Comparison of ENCODE assay signal across 8 mouse cellular contexts in genomic region chr3:79202275-79203153, GRCm38 (mm10).
DNase-seq lines count a peak whose midpoint lies in the region; ATAC-seq lines count a peak whose summit lies in the region.

No protein-coding gene starts in this region.

- 45% methylated on average over 11 of the region's 11 CpGs for WGBS in forebrain, embryonic 14.5 days
- 34% methylated on average over 11 of the region's 11 CpGs for WGBS in lung, embryonic 15.5 days

- peak; percentile 76 for DNase-seq in MEL-GATA-1-ER (ENCODE audit: extremely low read depth, low read depth)
- DNase-seq in c-Kit-positive CD71-positive TER-119-positive erythroid progenitor cells, embryonic 14.5 days (ENCODE audit: low spot score) = peak; percentile 44
- DNase-seq in forebrain, embryonic 14.5 days (ENCODE audit: low spot score) = peak; percentile 89
- peak; percentile 84 for DNase-seq in heart, postnatal 4 days
- peak; percentile 62 to 92 for DNase-seq in layer of hippocampus, adult 18-20 months (ENCODE audit: low spot score in 2 of 2)
- peak; percentile 40 for DNase-seq in ovary, postnatal 36 days (ENCODE audit: low spot score)

- no peaks in the 10 kb centered on the region for H3K27me3 ChIP-seq in forebrain, embryonic 14.5 days (replicated peaks; ENCODE audit: control insufficient read depth, insufficient read depth, low read length)
- H3K27me3 ChIP-seq in lung, embryonic 15.5 days = no peaks in the 10 kb centered on the region

- no peak overlapping the region for H3K9ac ChIP-seq in forebrain, embryonic 14.5 days (ENCODE audit: low read length)
- H3K9ac ChIP-seq in lung, embryonic 15.5 days = no peak overlapping the region

- H3K4me2 ChIP-seq in forebrain, embryonic 14.5 days (ENCODE audit: low read length) = no peak overlapping the region
- H3K4me2 ChIP-seq in lung, embryonic 15.5 days = peak overlapping the region; percentile 3; the same call in 1 of the 2 replicates

- H3K4me1 ChIP-seq in forebrain, embryonic 14.5 days (ENCODE audit: control insufficient read depth, insufficient read depth, low read length) = peaks cover 12% of the 10 kb centered on the region
- peaks cover 31% of the 10 kb centered on the region for H3K4me1 ChIP-seq in lung, embryonic 15.5 days

- no peak overlapping the region for H3K4me3 ChIP-seq in forebrain, embryonic 14.5 days (ENCODE audit: low read depth, low read length)
- no peak overlapping the region for H3K4me3 ChIP-seq in lung, embryonic 15.5 days

- H3K9me3 ChIP-seq in forebrain, embryonic 14.5 days (replicated peaks; ENCODE audit: control insufficient read depth, low read length) = no peaks in the 10 kb centered on the region
- no peaks in the 10 kb centered on the region for H3K9me3 ChIP-seq in lung, embryonic 15.5 days

- no peak overlapping the region for H3K27ac ChIP-seq in forebrain, embryonic 14.5 days (ENCODE audit: low read depth, low read length)
- H3K27ac ChIP-seq in lung, embryonic 15.5 days = no peak overlapping the region

- ATAC-seq in forebrain, embryonic 14.5 days = peak; percentile 75
- peak; percentile 64; the same call in 1 of the 2 replicates for ATAC-seq in lung, embryonic 15.5 days (ENCODE audit: borderline replicate concordance, extremely low read depth, low FRiP score, low TSS enrichment)
- ATAC-seq in erythroid progenitor cell, adult 5-6 weeks (replicated peaks; ENCODE audit: low FRiP score, poor library complexity, severe bottlenecking) = no peak

- H3K36me3 ChIP-seq in forebrain, embryonic 14.5 days (ENCODE audit: control insufficient read depth, insufficient read depth, low read length) = no peaks in the 10 kb centered on the region
- H3K36me3 ChIP-seq in lung, embryonic 15.5 days = no peaks in the 10 kb centered on the region
